Mouse (Mus musculus) MEL (cell line): ENCODE measurements around the gene Galnt6. TPM values are rescaled to one million over a fixed set of nuclear protein-coding genes. Genes with fewer than 3 reads are reported as not detected.
A peak's percentile ranks its signal among the peaks of the same experiment; 100 is the strongest.

Experiments
- DNase-seq: peaks from one replicate; pipeline ENCODE4 v3.0.0; 2011; ENCODE audit warnings: low read depth, low spot score
- H3K27ac ChIP-seq: 2 replicates; pipeline ENCODE4 v1.5.1; 2012; ENCODE audit warnings: low read depth, mild to moderate bottlenecking, control low read depth, low read length, moderate library complexity; ENCODE audit not compliant: control insufficient read depth
- H3K27me3 ChIP-seq, 2 experiments: fragments of 150-350 bp in 1 of 2; sonication (generic) in 1 of 2; 2 replicates each; pipeline ENCODE4 v1.6.1; 2012; ENCODE audit warnings: low read length in 2 of 2, mild to moderate bottlenecking in 2 of 2, improper control_type of control experiment in 1 of 2, moderate library complexity in 1 of 2; ENCODE audit not compliant: insufficient read depth in 2 of 2, control insufficient read depth in 1 of 2
- H3K36me3 ChIP-seq, 2 experiments: 2 replicates each; pipeline ENCODE4 v1.6.1; 2012 to 2014; ENCODE audit warnings: low read length in 2 of 2, improper control_type of control experiment in 1 of 2, inconsistent platforms in 1 of 2, mild to moderate bottlenecking in 1 of 2; ENCODE audit not compliant: insufficient read depth in 2 of 2, control insufficient read depth in 1 of 2
- H3K4me1 ChIP-seq, 2 experiments: fragments of 150-350 bp in 1 of 2; sonication (generic) in 1 of 2; 2 replicates each; pipeline ENCODE4 v1.6.1; 2012; ENCODE audit warnings: low read length in 2 of 2, improper control_type of control experiment in 1 of 2, mild to moderate bottlenecking in 1 of 2; ENCODE audit not compliant: insufficient read depth in 2 of 2, control insufficient read depth in 1 of 2
- H3K4me3 ChIP-seq, 2 experiments: fragments of 150-350 bp in 1 of 2; sonication (generic) in 1 of 2; 2 replicates each; pipeline ENCODE4 v1.5.1; 2012; ENCODE audit warnings: low read depth in 2 of 2, low read length in 2 of 2, mild to moderate bottlenecking in 2 of 2, moderate library complexity in 2 of 2, control low read depth in 1 of 2, improper control_type of control experiment in 1 of 2; ENCODE audit not compliant: control insufficient read depth in 1 of 2, insufficient read depth in 1 of 2
- H3K79me2 ChIP-seq: 2 replicates; pipeline ENCODE4 v1.6.1; 2012; ENCODE audit warnings: mild to moderate bottlenecking, low read length, moderate library complexity; ENCODE audit not compliant: control insufficient read depth, poor library complexity, insufficient read depth
- H3K9ac ChIP-seq: 2 replicates; pipeline ENCODE4 v1.6.1; 2012; ENCODE audit warnings: low read depth, mild to moderate bottlenecking, control low read depth, low read length, moderate library complexity; ENCODE audit not compliant: control insufficient read depth, poor library complexity, severe bottlenecking
- H3K9me3 ChIP-seq: fragments of 150-350 bp; sonication (generic); replicated peaks from 2 replicates; pipeline ENCODE4 v1.6.1; 2012; ENCODE audit warnings: mild to moderate bottlenecking, low read length, improper control_type of control experiment, moderate library complexity; ENCODE audit not compliant: insufficient read depth
- CHD1 ChIP-seq: IDR thresholded peaks from 2 replicates; pipeline ENCODE4 v1.6.1; 2012; ENCODE audit warnings: low read depth, mild to moderate bottlenecking, inconsistent platforms, low read length, improper control_type of control experiment
- CTCF ChIP-seq, 3 experiments: IDR thresholded peaks in 2 of 3; conservative IDR thresholded peaks in 1 of 3; 2 replicates each; pipeline ENCODE4 v1.5.1; 2011 to 2012; ENCODE audit warnings: low read length in 3 of 3, low read depth in 2 of 3, mild to moderate bottlenecking in 2 of 3, improper control_type of control experiment in 1 of 3, inconsistent platforms in 1 of 3, mixed read lengths in 1 of 3, moderate library complexity in 1 of 3; ENCODE audit not compliant: control insufficient read depth in 1 of 3, insufficient read depth in 1 of 3, poor library complexity in 1 of 3, severe bottlenecking in 1 of 3
- E2F4 ChIP-seq: IDR thresholded peaks from 2 replicates; pipeline ENCODE4 v1.6.1; 2011; ENCODE audit warnings: low read depth, low read length, improper control_type of control experiment, borderline replicate concordance
- EP300 ChIP-seq, 2 experiments: IDR thresholded peaks; 2 replicates each; pipeline ENCODE4 v1.6.1; 2011; ENCODE audit warnings: improper control_type of control experiment in 2 of 2, low read length in 2 of 2, low read depth in 1 of 2, mild to moderate bottlenecking in 1 of 2
- ETS1 ChIP-seq: IDR thresholded peaks from 2 replicates; pipeline ENCODE4 v1.6.1; 2012; ENCODE audit warnings: low read depth, mild to moderate bottlenecking, inconsistent platforms, low read length, improper control_type of control experiment, moderate library complexity
- GATA1 ChIP-seq: IDR thresholded peaks from 2 replicates; pipeline ENCODE4 v1.6.1; 2011; ENCODE audit warnings: low read depth, low read length, improper control_type of control experiment
- HCFC1 ChIP-seq: IDR thresholded peaks from 2 replicates; pipeline ENCODE4 v1.6.1; 2012; ENCODE audit warnings: low read depth, mild to moderate bottlenecking, inconsistent platforms, low read length, improper control_type of control experiment, moderate library complexity
- JUND ChIP-seq: IDR thresholded peaks from 2 replicates; pipeline ENCODE4 v1.6.1; 2011; ENCODE audit warnings: low read depth, mild to moderate bottlenecking, improper control_type of control experiment, low read length
- KAT2A ChIP-seq: conservative IDR thresholded peaks from 2 replicates; pipeline ENCODE4 v1.6.1; 2012; ENCODE audit warnings: low read depth, low read length, improper control_type of control experiment, inconsistent platforms
- MAZ ChIP-seq: IDR thresholded peaks from 2 replicates; pipeline ENCODE4 v1.6.1; 2012; ENCODE audit warnings: low read depth, mild to moderate bottlenecking, inconsistent platforms, low read length, improper control_type of control experiment
- MYB ChIP-seq: IDR thresholded peaks from 2 replicates; pipeline ENCODE4 v1.6.1; 2011; ENCODE audit warnings: mild to moderate bottlenecking, low read depth, low read length, improper control_type of control experiment
- MYC ChIP-seq: IDR thresholded peaks from 2 replicates; pipeline ENCODE4 v1.6.1; 2011; ENCODE audit warnings: low read depth, mild to moderate bottlenecking, low read length, improper control_type of control experiment, moderate library complexity
- NELFE ChIP-seq: IDR thresholded peaks from 2 replicates; pipeline ENCODE4 v1.6.1; 2011; ENCODE audit warnings: low read depth, low read length, improper control_type of control experiment
- POLR2AphosphoS2 ChIP-seq: IDR thresholded peaks from 2 replicates; pipeline ENCODE4 v1.6.1; 2011; ENCODE audit warnings: low read length, improper control_type of control experiment
- RCOR1 ChIP-seq: IDR thresholded peaks from 2 replicates; pipeline ENCODE4 v1.6.1; 2012; ENCODE audit warnings: low read depth, mild to moderate bottlenecking, inconsistent platforms, low read length, improper control_type of control experiment
- SIN3A ChIP-seq: IDR thresholded peaks from 2 replicates; pipeline ENCODE4 v1.6.1; 2012; ENCODE audit warnings: low read length, improper control_type of control experiment, inconsistent platforms
- SMC3 ChIP-seq: IDR thresholded peaks from 2 replicates; pipeline ENCODE4 v1.6.1; 2011; ENCODE audit warnings: low read depth, low read length, improper control_type of control experiment
- TAL1 ChIP-seq: IDR thresholded peaks from 2 replicates; pipeline ENCODE4 v1.6.1; 2012; ENCODE audit warnings: mild to moderate bottlenecking, inconsistent platforms, low read length, moderate library complexity, mixed read lengths
- TBP ChIP-seq: IDR thresholded peaks from 2 replicates; pipeline ENCODE4 v1.8.0; 2011; ENCODE audit warnings: low read depth, low read length, improper control_type of control experiment
- TCF12 ChIP-seq: IDR thresholded peaks from 2 replicates; pipeline ENCODE4 v1.6.1; 2014; ENCODE audit warnings: low read depth, mild to moderate bottlenecking, inconsistent platforms, low read length, improper control_type of control experiment, moderate library complexity
- UBTF ChIP-seq: IDR thresholded peaks from 2 replicates; pipeline ENCODE4 v1.6.1; 2012; ENCODE audit warnings: low read depth, mild to moderate bottlenecking, inconsistent platforms, low read length, improper control_type of control experiment, moderate library complexity, borderline replicate concordance; ENCODE audit not compliant: insufficient read depth
- USF1 ChIP-seq: IDR thresholded peaks from 2 replicates; pipeline ENCODE4 v1.6.1; 2014; ENCODE audit warnings: low read depth, mild to moderate bottlenecking, inconsistent platforms, low read length, improper control_type of control experiment, moderate library complexity
- USF2 ChIP-seq, 2 experiments: IDR thresholded peaks; 2 replicates each; pipeline ENCODE4 v1.6.1; 2011 to 2012; ENCODE audit warnings: improper control_type of control experiment in 2 of 2, low read length in 2 of 2, borderline replicate concordance in 1 of 2, inconsistent platforms in 1 of 2, low read depth in 1 of 2, mild to moderate bottlenecking in 1 of 2; ENCODE audit not compliant: insufficient read depth in 1 of 2
- ZKSCAN1 ChIP-seq: IDR thresholded peaks from 2 replicates; pipeline ENCODE4 v1.6.1; 2012; ENCODE audit warnings: low read depth, mild to moderate bottlenecking, inconsistent platforms, low read length, improper control_type of control experiment, moderate library complexity
- ZNF384 ChIP-seq: IDR thresholded peaks from 2 replicates; pipeline ENCODE4 v1.6.1; 2012; ENCODE audit warnings: low read depth, mild to moderate bottlenecking, inconsistent platforms, low read length, improper control_type of control experiment
- polyA plus RNA-seq, 2 experiments: library from polyadenylated mRNA; stranded (reverse) in 1 of 2; unstranded in 1 of 2; fragments of >175 nt in 1 of 2; fragments of >200 nt in 1 of 2; gene quantifications; 2 replicates each; pipeline versions ENCODE4 v1.2.1 to v1.2.4; 2012; ENCODE audit warnings: low replicate concordance in 2 of 2, low read depth in 1 of 2; ENCODE audit not compliant: insufficient read length in 2 of 2, insufficient read depth in 1 of 2, missing spikeins in 1 of 2
- total RNA-seq: library from RNA; depleted of rRNA; stranded (reverse); fragments of 300-350 nt; gene quantifications from 2 replicates; pipeline ENCODE4 v1.2.3, GENCODE M21; 2012

Gene Galnt6
- total and polyA plus RNA-seq, 3 experiments = 16.1 to 17.0 TPM; not detected in 1

GRCm38 (mm10) chr15:100670833-100671232 lies 58.3 kb downstream of the Galnt6 start:
- no peak for DNase-seq

GRCm38 (mm10) chr15:100670004-100670403 lies 59.2 kb downstream of the Galnt6 start:
- peak; percentile 42 for DNase-seq
- Histone ChIP-seq H3K4me1 (peaks cover 37 to 59% of the 10 kb centered on the region in 2 experiments), H3K27me3 (no peaks in the 10 kb centered on the region), H3K4me3 (no peak overlapping the region), H3K79me2 (peaks cover 31% of the 10 kb centered on the region), H3K9ac (no peak overlapping the region)
- TF ChIP-seq MYC (0 out of 2 replicates have a peak, but pooled peaks have one; percentile 18), USF2 (IDR thresholded peaks at IDR 0.05; ENCODE audit: borderline replicate concordance in 1 of 2, insufficient read depth in 1 of 2, low read depth in 1 of 2, low read length in 2 of 2) (no peak), TCF12 (no peak), SIN3A (no peak)
- TF ChIP-seq, all 39 proteins: peak for 1
- Histone ChIP-seq H3K27ac (peak overlapping the region; percentile 5; the same call in 1 of the 2 replicates), H3K9me3 (no peaks in the 10 kb centered on the region), H3K36me3 (peaks cover 0 to 52% of the 10 kb centered on the region in 2 experiments; a peak in 2 of 4 replicates)

More at GRCm38 (mm10) chr15:100670833-100671232, 58.3 kb downstream of the Galnt6 start:
- no peaks in the 10 kb centered on the region for H3K9me3 ChIP-seq
- H3K4me3 ChIP-seq = no peak overlapping the region
- peaks cover 29 to 51% of the 10 kb centered on the region in 2 experiments for H3K4me1 ChIP-seq
- H3K27me3 ChIP-seq = no peaks in the 10 kb centered on the region
- H3K36me3 ChIP-seq = peaks cover 0 to 47% of the 10 kb centered on the region in 2 experiments; a peak in 2 of 4 replicates
- no peak overlapping the region for H3K9ac ChIP-seq
- H3K27ac ChIP-seq = no peak overlapping the region
- peaks cover 25% of the 10 kb centered on the region for H3K79me2 ChIP-seq
- no peak for TF ChIP-seq POLR2AphosphoS2
- TF ChIP-seq SIN3A = no peak
- no peak for TF ChIP-seq ZKSCAN1
- TF ChIP-seq CHD1 = no peak
- TF ChIP-seq TAL1 = no peak
- TF ChIP-seq TBP = no peak
- TF ChIP-seq ZNF384 = no peak
- TF ChIP-seq SMC3 = no peak

DNA sequence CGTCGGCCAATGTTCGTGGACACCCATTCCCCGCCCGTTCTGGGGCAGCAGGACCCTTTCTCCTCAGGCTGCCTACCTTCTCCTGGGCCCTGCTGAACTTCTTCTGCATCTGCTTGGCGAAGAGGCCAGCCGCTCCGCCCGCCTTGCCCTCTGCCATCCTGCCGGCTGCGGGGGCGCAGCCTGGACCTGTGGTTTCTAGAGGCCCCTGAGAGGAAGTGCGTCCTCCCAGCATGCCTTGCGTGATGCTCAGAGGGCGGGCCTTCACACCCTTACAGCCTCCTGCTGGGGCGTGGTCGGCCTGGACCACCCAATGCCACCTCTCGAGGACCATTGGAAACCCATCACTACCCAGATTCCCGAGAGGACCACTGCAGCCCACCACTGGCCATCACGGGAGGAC lies 59.8 kb downstream of the Galnt6 start, which contains the start of gene Bin2:
TSS of gene Bin2 (minus strand) at position 217 of the 400 bp plus-strand sequence.
- H3K36me3 ChIP-seq = peaks cover 0 to 49% of the 10 kb centered on the region in 2 experiments; a peak in 2 of 4 replicates
- no peaks in the 10 kb centered on the region for H3K9me3 ChIP-seq
- peaks cover 34 to 58% of the 10 kb centered on the region in 2 experiments for H3K4me1 ChIP-seq
- H3K79me2 ChIP-seq = peaks cover 34% of the 10 kb centered on the region
- no peaks in the 10 kb centered on the region for H3K27me3 ChIP-seq
- H3K9ac ChIP-seq = peak within 1 kb of the TSS; percentile 75
- peak within 1 kb of the TSS; percentile 70 to 90 for H3K4me3 ChIP-seq
- peak within 1 kb of the TSS; percentile 79 for H3K27ac ChIP-seq
- DNase-seq = peak; percentile 94
- peak; percentile 98 for TF ChIP-seq NELFE
- TF ChIP-seq UBTF = 0 out of 2 replicates have a peak, but pooled peaks have one; percentile 54
- TF ChIP-seq RCOR1 = peak; percentile 8; the same call in 1 of the 2 replicates
- TF ChIP-seq USF1 = no peak
- peak; percentile 86 for TF ChIP-seq HCFC1
- no peak for TF ChIP-seq MAZ
- TF ChIP-seq ETS1 = peak; percentile 52
- TF ChIP-seq JUND = no peak
- TF ChIP-seq CTCF (IDR thresholded peaks at IDR 0.05 in 2 of 3, conservative IDR thresholded peaks at IDR 0.05 in 1 of 3; ENCODE audit: control insufficient read depth in 1 of 3, insufficient read depth in 1 of 3, low read depth in 2 of 3, low read length in 3 of 3, poor library complexity in 1 of 3, severe bottlenecking in 1 of 3) = no peak
- TF ChIP-seq KAT2A = no peak; the same call in 1 of the 2 replicates
- no peak for TF ChIP-seq GATA1
- no peak for TF ChIP-seq USF2 (IDR thresholded peaks at IDR 0.05; ENCODE audit: borderline replicate concordance in 1 of 2, insufficient read depth in 1 of 2, low read depth in 1 of 2, low read length in 2 of 2)
- TF ChIP-seq MYB = no peak
- TF ChIP-seq EP300 (IDR thresholded peaks at IDR 0.05; ENCODE audit: low read depth in 1 of 2, low read length in 2 of 2) = peak in 1 of 2 experiments; percentile 75; a peak in 2 of 4 replicates
- no peak for TF ChIP-seq ZNF384
- TF ChIP-seq TCF12 = peak; percentile 82
- no peak for TF ChIP-seq E2F4
- TF ChIP-seq POLR2AphosphoS2 = peak; percentile 96
